Mouse (Mus musculus): ENCODE measurements at regions not wholly inside any gene's neighbourhood (a gene's known extent, or its start where the extent isn't known, plus 50 kb on each side); places are given as distances from the start of the nearest gene placed in this dataset.
A peak's percentile ranks its signal among the peaks of the same experiment; 100 is the strongest.

GRCm38 (mm10) chr13:43724161-43724560 lies 60.4 kb upstream of the Cd83 start:
- intact Hi-C loops (cut with DNase I) = loop anchor here (2.0 kb wide), 1 partner anchor 127 kb away; no protein-coding TSS in a partner anchor
- DNase-seq (ENCODE audit: low spot score in 2 of 2) = no peak

DNA sequence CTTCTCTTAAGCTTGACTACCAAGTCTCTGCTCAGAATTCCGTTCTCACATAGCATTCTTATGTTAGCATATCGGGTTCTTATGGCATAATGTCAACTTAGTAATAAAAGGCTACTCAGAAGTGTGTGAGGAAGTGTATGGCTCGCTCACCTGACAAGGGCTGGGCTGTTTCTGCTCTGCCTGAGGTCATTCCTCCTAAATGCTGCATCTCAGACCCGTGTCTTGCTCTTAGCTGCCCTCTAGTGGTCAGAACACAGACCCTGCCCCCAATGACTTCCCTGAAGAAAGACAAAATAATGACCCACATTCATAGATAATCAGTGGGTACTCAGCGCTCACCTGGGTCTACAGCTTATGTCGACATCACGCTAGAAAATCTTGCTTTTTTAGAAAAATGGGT lies 58.9 kb upstream of the Cd83 start:
- intact Hi-C loops (cut with DNase I) = loop anchor here (2.0 kb wide), 1 partner anchor 129 kb away; no protein-coding TSS in a partner anchor
- DNase-seq (ENCODE audit: low spot score in 2 of 2) = peak; percentile 33 to 44

- DNase-seq (ENCODE audit: low spot score in 2 of 2) = no peak
- intact Hi-C loops (cut with DNase I) = no loop called here
Observed at GRCm38 (mm10) chr13:43726895-43727341, 57.7 kb upstream of the Cd83 start.

- DNase-seq (ENCODE audit: low spot score in 2 of 2) = no peak
Observed at GRCm38 (mm10) chr13:43729617-43730016, 55.0 kb upstream of the Cd83 start.

DNA sequence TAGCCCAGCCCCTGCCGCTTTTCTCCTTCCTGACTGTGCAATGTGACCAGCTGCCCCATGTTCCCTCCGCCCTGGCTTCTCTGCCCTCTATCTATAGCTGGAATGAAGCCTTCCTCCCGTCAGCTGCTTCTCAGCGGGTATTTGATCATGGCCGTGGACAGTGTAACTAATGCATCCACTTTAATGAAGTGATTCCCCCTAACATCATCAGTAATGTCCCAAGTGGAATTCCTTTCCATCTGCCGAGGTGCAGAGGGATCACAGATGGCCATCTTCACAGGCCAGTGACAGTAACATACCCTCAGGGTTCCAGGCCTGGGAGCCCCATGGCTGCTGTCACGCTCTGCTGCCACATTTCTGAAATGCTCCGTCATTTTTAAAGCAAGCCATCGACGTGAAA lies 51.5 kb upstream of the Cd83 start:
- intact Hi-C loops (cut with DNase I) = no loop called here
- no peak for DNase-seq (ENCODE audit: low spot score in 2 of 2)

More at GRCm38 (mm10) chr13:43729617-43730016, 55.0 kb upstream of the Cd83 start:
- intact Hi-C loops (cut with DNase I) = no loop called here

- DNase-seq (ENCODE audit: low spot score in 2 of 2) = no peak
Observed at GRCm38 (mm10) chr13:43734641-43735040, 49.9 kb upstream of the Cd83 start.

More at GRCm38 (mm10) chr13:43734641-43735040, 49.9 kb upstream of the Cd83 start:
- intact Hi-C loops (cut with DNase I) = loop anchor here (5.0 kb wide), 2 partner anchors 157 to 557 kb away; no protein-coding TSS in a partner anchor
